Mouse (Mus musculus) left cerebral cortex, postnatal 36 days (tissue): ENCODE results near the gene Rab11a. TPM values are rescaled to one million over a fixed set of nuclear protein-coding genes. Genes with fewer than 3 reads are reported as not detected.

Experiments used
- microRNA-seq: library from miRNA; unstranded; fragments of <30 nt; microRNA quantifications from one replicate; pipeline ENCODE4 v1.2.0, GENCODE M21; 2022
- total RNA-seq, 2 experiments: library from RNA; stranded (reverse); gene quantifications; 2 replicates each; pipeline ENCODE4 v1.2.3; 2021

Gene Rab11a
- total RNA-seq, 2 experiments from 2014 or later, result 216 to 234 TPM

Small RNA genes within 50 kb of the gene (microRNA-seq; reads per million reads assigned to microRNA genes)
- not detected for gene Gm47308

Other genes starting within 250 kb of the Rab11a start
- 10 to 100 TPM; 58.2 to 62.8 TPM for gene Dennd4a, start 73.6 kb upstream of the Rab11a start, total RNA-seq
- under 1 TPM; 0.07 to 0.23 TPM for gene Slc24a1, start 213.8 kb upstream of the Rab11a start, total RNA-seq
- gene Ints14, start 223.1 kb upstream of the Rab11a start, total RNA-seq, result 10 to 100 TPM; 19.5 to 20.2 TPM